10 mouse cellular contexts compared by ENCODE assay signal in the genomic region with DNA sequence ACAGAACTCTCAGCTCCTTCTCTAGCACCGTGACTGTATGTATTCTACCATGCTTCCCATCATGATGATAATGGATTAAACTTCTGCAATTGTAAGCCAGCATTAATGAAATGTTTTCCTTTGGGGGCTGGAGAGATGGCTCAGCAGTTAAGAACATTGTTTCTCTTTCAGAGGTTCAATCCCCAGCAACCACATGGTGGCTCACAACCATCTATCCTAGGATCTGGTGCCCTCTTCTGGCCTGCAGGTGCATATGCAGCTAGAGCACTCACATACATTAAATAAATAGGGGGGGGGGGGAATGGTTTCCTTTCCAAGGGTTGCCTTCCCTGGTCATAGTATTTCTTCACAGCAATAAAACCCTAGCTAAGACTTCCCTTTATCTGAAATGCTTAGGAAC. TPM values are rescaled to one million over a fixed set of nuclear protein-coding genes. Genes with fewer than 3 reads are reported as not detected.
DNase-seq lines count a peak whose midpoint lies in the region; ATAC-seq and TF ChIP-seq lines count a peak whose summit lies in the region.
"Had no signal": no experiment of that assay in that cellular context is flagged by ENCODE, and none has a peak within 500 bp of the region (broad histone marks: within the 10 kb centered on the region; RNA-seq: fewer than 3 reads in every experiment).

No protein-coding gene starts in this region.

- no peaks in the 10 kb centered on the region for H3K9me3 ChIP-seq in kidney, embryonic 16.5 days (ENCODE audit: low read length)
- no peaks in the 10 kb centered on the region for H3K9me3 ChIP-seq in E14TG2a.4 (ENCODE audit: low read length)
- H3K9me3 ChIP-seq in kidney, embryonic 14.5 days (ENCODE audit: control insufficient read depth, low read length) = no peaks in the 10 kb centered on the region
- H3K9me3 ChIP-seq: stomach, embryonic 15.5 days had no signal

- WGBS in kidney, embryonic 16.5 days = 95% methylated on average over 1 of the region's 1 CpGs
- 96% methylated on average over 1 of the region's 1 CpGs for WGBS in kidney, embryonic 14.5 days

- H3K27ac ChIP-seq in kidney, embryonic 16.5 days (ENCODE audit: low read length) = no peak overlapping the region
- H3K27ac ChIP-seq in bone marrow macrophage, adult 2 months (ENCODE audit: insufficient read depth, low read depth, low read length) = no peak overlapping the region
- H3K27ac ChIP-seq in kidney, embryonic 14.5 days (ENCODE audit: low read depth, low read length) = no peak overlapping the region
- H3K27ac ChIP-seq: macrophage; stomach, embryonic 15.5 days had no signal

- TF ChIP-seq CTCF in E14TG2a.4 (conservative IDR thresholded peaks at IDR 0.05; ENCODE audit: low read length) = peak; percentile 80
- peak; percentile 34; the same call in 1 of the 2 replicates for TF ChIP-seq CTCF in bone marrow macrophage, adult 2 months (IDR thresholded peaks at IDR 0.05; ENCODE audit: low read depth, low read length)

- no peak overlapping the region for H3K4me2 ChIP-seq in kidney, embryonic 16.5 days (replicated peaks; ENCODE audit: low read depth, low read length)
- no peak overlapping the region for H3K4me2 ChIP-seq in kidney, embryonic 14.5 days (replicated peaks; ENCODE audit: low read depth, low read length)
- H3K4me2 ChIP-seq: stomach, embryonic 15.5 days had no signal

- H3K9ac ChIP-seq in kidney, embryonic 16.5 days (replicated peaks; ENCODE audit: low read length) = no peak overlapping the region
- H3K9ac ChIP-seq in kidney, embryonic 14.5 days (ENCODE audit: low read depth, low read length) = no peak overlapping the region
- H3K9ac ChIP-seq: stomach, embryonic 15.5 days had no signal

- no peak for TF ChIP-seq POLR2A in bone marrow macrophage, adult 2 months (IDR thresholded peaks at IDR 0.05; ENCODE audit: borderline replicate concordance, low read depth, low read length)

- ATAC-seq in kidney, embryonic 16.5 days (ENCODE audit: low FRiP score, low TSS enrichment) = no peak
- peak; percentile 64; the same call in 1 of the 2 replicates for ATAC-seq in megakaryocyte, adult 5-6 weeks (ENCODE audit: poor library complexity, severe bottlenecking)
- no peak for ATAC-seq in kidney, embryonic 14.5 days (ENCODE audit: low FRiP score, low TSS enrichment)

- H3K4me1 ChIP-seq in kidney, embryonic 16.5 days (ENCODE audit: insufficient read depth, low read length) = 0 out of 2 replicates have a peak, but pooled peaks cover 2% of the 10 kb centered on the region
- H3K4me1 ChIP-seq in E14TG2a.4 (replicated peaks; ENCODE audit: low read depth, low read length) = peaks cover 14% of the 10 kb centered on the region
- H3K4me1 ChIP-seq in bone marrow macrophage, adult 2 months (ENCODE audit: control insufficient read depth, insufficient read depth, low read length) = no peaks in the 10 kb centered on the region
- no peaks in the 10 kb centered on the region for H3K4me1 ChIP-seq in kidney, embryonic 14.5 days (ENCODE audit: control insufficient read depth, insufficient read depth, low read length)
- H3K4me1 ChIP-seq: stomach, embryonic 15.5 days had no signal

- H3K4me3 ChIP-seq in kidney, embryonic 16.5 days (ENCODE audit: low read length) = no peak overlapping the region
- no peak overlapping the region for H3K4me3 ChIP-seq in E14TG2a.4 (replicated peaks; ENCODE audit: low read length)
- no peak overlapping the region for H3K4me3 ChIP-seq in bone marrow macrophage, adult 2 months (ENCODE audit: insufficient read depth, low read length)
- no peak overlapping the region for H3K4me3 ChIP-seq in kidney, embryonic 14.5 days (ENCODE audit: low read length)
- H3K4me3 ChIP-seq: stomach, embryonic 15.5 days had no signal

- peaks cover 74% of the 10 kb centered on the region for H3K36me3 ChIP-seq in kidney, embryonic 16.5 days (ENCODE audit: insufficient read depth, low read length)
- peaks cover 85% of the 10 kb centered on the region for H3K36me3 ChIP-seq in E14TG2a.4 (ENCODE audit: insufficient read depth, low read length)
- peaks cover 82% of the 10 kb centered on the region for H3K36me3 ChIP-seq in kidney, embryonic 14.5 days (ENCODE audit: control insufficient read depth, insufficient read depth, low read length)

- DNase-seq in kidney, postnatal 10 days = peak; percentile 33
- no peak for DNase-seq in urinary bladder, postnatal 4 days (ENCODE audit: low spot score in 2 of 2)
- no peak for DNase-seq in ovary, postnatal 10 days (ENCODE audit: low spot score)

- H3K27me3 ChIP-seq in kidney, embryonic 16.5 days (ENCODE audit: insufficient read depth, low read length) = no peaks in the 10 kb centered on the region
- H3K27me3 ChIP-seq in E14TG2a.4 (ENCODE audit: insufficient read depth, low read length) = no peaks in the 10 kb centered on the region
- no peaks in the 10 kb centered on the region for H3K27me3 ChIP-seq in kidney, embryonic 14.5 days (ENCODE audit: control insufficient read depth, insufficient read depth, low read length)
- H3K27me3 ChIP-seq: stomach, embryonic 15.5 days had no signal

RNA-seq across cellular contexts. Expression of a gene that starts 49.1 kb away (rescaled TPM):
- 0.32 and 0.36 TPM in 2 replicates for polyA plus RNA-seq in kidney, embryonic 16.5 days (2015; fragmentation: Nextera tagmentation; extraction: Ambion mirVana)
- polyA plus RNA-seq in bone marrow macrophage, adult 2 months (2012; ENCODE audit: insufficient read depth, insufficient read length, missing spikeins) = not detected in 2 replicates
- not detected in 2 replicates for total RNA-seq in megakaryocyte, adult 5-6 weeks (2015)
- not detected in 2 replicates for total RNA-seq in megakaryocyte, adult 5-6 weeks (2017)
- polyA plus RNA-seq in kidney, embryonic 14.5 days (2014; fragmentation: Nextera tagmentation; extraction: Ambion mirVana) = 0.20 TPM in 1 of 2 replicates, not detected in the other
- polyA plus RNA-seq: macrophage had no signal
